10 mouse cellular contexts compared by ENCODE assay signal in the genomic region with DNA sequence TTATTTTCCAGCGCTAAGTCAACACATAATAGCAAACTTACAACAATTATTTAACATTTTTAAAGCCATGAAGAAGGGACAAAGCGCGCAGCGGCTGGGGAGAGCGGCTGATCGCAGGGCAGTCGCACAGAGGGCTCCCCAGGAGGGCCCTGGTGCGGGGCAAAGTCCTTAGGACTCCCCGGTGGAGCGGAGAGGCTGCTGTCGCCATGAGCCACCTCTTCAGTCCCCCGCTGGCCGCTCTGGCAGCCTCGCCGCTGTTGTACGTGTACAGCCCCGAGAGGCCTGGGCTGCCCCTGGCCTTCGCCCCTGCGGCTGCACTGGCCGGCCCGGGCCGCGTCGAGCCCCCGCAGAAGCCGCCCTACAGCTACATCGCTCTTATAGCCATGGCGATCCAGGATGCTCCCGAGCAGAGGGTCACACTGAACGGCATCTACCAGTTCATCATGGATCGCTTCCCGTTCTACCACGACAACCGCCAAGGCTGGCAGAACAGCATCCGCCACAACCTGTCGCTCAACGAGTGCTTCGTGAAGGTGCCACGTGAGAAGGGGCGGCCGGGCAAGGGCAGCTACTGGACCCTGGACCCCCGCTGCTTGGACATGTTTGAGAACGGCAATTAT. TPM values are rescaled to one million over a fixed set of nuclear protein-coding genes. Genes with fewer than 3 reads are reported as not detected.
A peak's percentile ranks its signal among the peaks of the same experiment; 100 is the strongest.
DNase-seq lines count a peak whose midpoint lies in the region; ATAC-seq lines count a peak whose summit lies in the region.
"Had no signal": no experiment of that assay in that cellular context is flagged by ENCODE, and none has a peak within 500 bp of the region (broad histone marks: within the 10 kb centered on the region; RNA-seq: fewer than 3 reads in every experiment).

A gene (plus strand): TSS at position 185 of the 620 bp plus-strand sequence.

- 4% methylated on average over 41 of the region's 43 CpGs for WGBS in kidney, embryonic 15.5 days
- 2% methylated on average over 43 of the region's 43 CpGs for WGBS in embryonic facial prominence, embryonic 12.5 days
- WGBS in hindbrain, embryonic 16.5 days: under 1% methylated on average over 43 of the region's 43 CpGs
- 1% methylated on average over 43 of the region's 43 CpGs for WGBS in midbrain, embryonic 16.5 days

- H3K27ac ChIP-seq in kidney, embryonic 15.5 days: peak within 1 kb of the TSS; percentile 90
- H3K27ac ChIP-seq in embryonic facial prominence, embryonic 12.5 days: peak within 1 kb of the TSS; percentile 67
- no peak within 1 kb of the TSS for H3K27ac ChIP-seq in hindbrain, embryonic 16.5 days (ENCODE audit: low read depth, low read length)
- H3K27ac ChIP-seq in midbrain, embryonic 16.5 days (ENCODE audit: low read length): no peak within 1 kb of the TSS

- peaks cover 73% of the 10 kb centered on the region for H3K4me1 ChIP-seq in kidney, embryonic 15.5 days
- H3K4me1 ChIP-seq in embryonic facial prominence, embryonic 12.5 days: peaks cover 46% of the 10 kb centered on the region
- H3K4me1 ChIP-seq in hindbrain, embryonic 16.5 days (ENCODE audit: control insufficient read depth, insufficient read depth, low read depth, low read length): peaks cover 17% of the 10 kb centered on the region
- peaks cover 14% of the 10 kb centered on the region for H3K4me1 ChIP-seq in midbrain, embryonic 16.5 days (ENCODE audit: control insufficient read depth, insufficient read depth, low read length)

- peak within 1 kb of the TSS; percentile 43 for H3K4me3 ChIP-seq in kidney, embryonic 15.5 days (replicated peaks)
- H3K4me3 ChIP-seq in embryonic facial prominence, embryonic 12.5 days: peak within 1 kb of the TSS; percentile 28
- H3K4me3 ChIP-seq in hindbrain, embryonic 16.5 days (ENCODE audit: low read length): peak within 1 kb of the TSS; percentile 7; the same call in 1 of the 2 replicates
- H3K4me3 ChIP-seq in midbrain, embryonic 16.5 days (ENCODE audit: low read depth, low read length): no peak within 1 kb of the TSS; the same call in 1 of the 2 replicates

- DNase-seq in kidney, adult 8-10 months: no peak
- DNase-seq in adrenal gland, adult 8-10 months: no peak
- no peak for DNase-seq in frontal cortex, postnatal 25 days (ENCODE audit: low spot score in 2 of 2)
- DNase-seq in urinary bladder, postnatal 14 days (ENCODE audit: low spot score): no peak

- H3K27me3 ChIP-seq in kidney, embryonic 15.5 days: peaks cover 72% of the 10 kb centered on the region
- peaks cover 76% of the 10 kb centered on the region for H3K27me3 ChIP-seq in embryonic facial prominence, embryonic 12.5 days
- peaks cover 65% of the 10 kb centered on the region for H3K27me3 ChIP-seq in hindbrain, embryonic 16.5 days (replicated peaks; ENCODE audit: control insufficient read depth, insufficient read depth, low read length)
- H3K27me3 ChIP-seq in midbrain, embryonic 16.5 days (ENCODE audit: control insufficient read depth, insufficient read depth, low read depth, low read length): peaks cover 72% of the 10 kb centered on the region

- H3K9ac ChIP-seq in kidney, embryonic 15.5 days: peak within 1 kb of the TSS; percentile 53
- peak within 1 kb of the TSS; percentile 37 for H3K9ac ChIP-seq in embryonic facial prominence, embryonic 12.5 days
- H3K9ac ChIP-seq in hindbrain, embryonic 16.5 days (ENCODE audit: low read depth, low read length): 0 out of 2 replicates have a peak within 1 kb of the TSS, but pooled peaks have one; percentile 33
- H3K9ac ChIP-seq in midbrain, embryonic 16.5 days (ENCODE audit: low read depth, low read length): no peak within 1 kb of the TSS

- H3K36me3 ChIP-seq in kidney, embryonic 15.5 days: peaks cover 7% of the 10 kb centered on the region
- H3K36me3 ChIP-seq in embryonic facial prominence, embryonic 12.5 days: 0 out of 2 replicates have a peak, but pooled peaks cover 2% of the 10 kb centered on the region
- H3K36me3 ChIP-seq in hindbrain, embryonic 16.5 days (ENCODE audit: control insufficient read depth, insufficient read depth, low read length): no peaks in the 10 kb centered on the region
- no peaks in the 10 kb centered on the region for H3K36me3 ChIP-seq in midbrain, embryonic 16.5 days (ENCODE audit: control insufficient read depth, insufficient read depth, low read length)

- H3K4me2 ChIP-seq in kidney, embryonic 15.5 days: peak within 1 kb of the TSS; percentile 64
- H3K4me2 ChIP-seq in embryonic facial prominence, embryonic 12.5 days (replicated peaks): peak within 1 kb of the TSS; percentile 52
- H3K4me2 ChIP-seq in hindbrain, embryonic 16.5 days (ENCODE audit: low read length): peak within 1 kb of the TSS; percentile 35
- H3K4me2 ChIP-seq in midbrain, embryonic 16.5 days (ENCODE audit: low read length): peak within 1 kb of the TSS; percentile 28; the same call in 1 of the 2 replicates

- no peak for ATAC-seq in kidney, embryonic 15.5 days (replicated peaks; ENCODE audit: low FRiP score)
- no peak for ATAC-seq in embryonic facial prominence, embryonic 12.5 days (ENCODE audit: insufficient number of reproducible peaks, insufficient read depth, low FRiP score, low TSS enrichment)
- ATAC-seq in hindbrain, embryonic 16.5 days: no peak
- ATAC-seq in midbrain, embryonic 16.5 days: no peak

- no peaks in the 10 kb centered on the region for H3K9me3 ChIP-seq in kidney, embryonic 15.5 days (replicated peaks)
- no peaks in the 10 kb centered on the region for H3K9me3 ChIP-seq in embryonic facial prominence, embryonic 12.5 days
- H3K9me3 ChIP-seq in hindbrain, embryonic 16.5 days (ENCODE audit: control insufficient read depth, low read length): no peaks in the 10 kb centered on the region
- H3K9me3 ChIP-seq in midbrain, embryonic 16.5 days (replicated peaks; ENCODE audit: control insufficient read depth, low read length, poor library complexity, severe bottlenecking): no peaks in the 10 kb centered on the region; the same call in 1 of the 2 replicates

RNA-seq across cellular contexts. Expression of the gene that starts here (rescaled TPM):
- polyA plus RNA-seq in kidney, embryonic 15.5 days (2015; fragmentation: Nextera tagmentation; extraction: Ambion mirVana): 6.7 and 6.9 TPM in 2 replicates
- 4.6 and 5.2 TPM in 2 replicates for polyA plus RNA-seq in embryonic facial prominence, embryonic 12.5 days (2016; fragmentation: Nextera tagmentation; extraction: Ambion mirVana)
- polyA plus RNA-seq in hindbrain, embryonic 16.5 days (2015; fragmentation: Nextera tagmentation; extraction: Ambion mirVana): 0.09 and 0.16 TPM in 2 replicates
- polyA plus RNA-seq in midbrain, embryonic 16.5 days (2015; fragmentation: Nextera tagmentation; extraction: Ambion mirVana): 0.06 TPM in 1 of 2 replicates, not detected in the other
- total RNA-seq in adrenal gland, adult 8-10 months (2022): under 1 TPM; 0.24 to 0.78 (median 0.54) TPM
- total RNA-seq: layer of hippocampus, adult 18-20 months had no signal
- polyA plus RNA-seq: testis, adult 2 months had no signal

Comparison
In these comparisons a context has a peak if more than half of its experiments do, and no peak if none do; other contexts are left out.
1. H3K27ac ChIP-seq: peak in kidney, embryonic 15.5 days (single experiment) and embryonic facial prominence, embryonic 12.5 days (single experiment); none in hindbrain, embryonic 16.5 days (single experiment) and midbrain, embryonic 16.5 days (single experiment).
2. Peak in every context shown above with its lines, with median percentiles within 50 percentile points of each other: H3K4me2 ChIP-seq.